Comparison of ENCODE assay signal across 8 mouse cellular contexts in the genomic region with DNA sequence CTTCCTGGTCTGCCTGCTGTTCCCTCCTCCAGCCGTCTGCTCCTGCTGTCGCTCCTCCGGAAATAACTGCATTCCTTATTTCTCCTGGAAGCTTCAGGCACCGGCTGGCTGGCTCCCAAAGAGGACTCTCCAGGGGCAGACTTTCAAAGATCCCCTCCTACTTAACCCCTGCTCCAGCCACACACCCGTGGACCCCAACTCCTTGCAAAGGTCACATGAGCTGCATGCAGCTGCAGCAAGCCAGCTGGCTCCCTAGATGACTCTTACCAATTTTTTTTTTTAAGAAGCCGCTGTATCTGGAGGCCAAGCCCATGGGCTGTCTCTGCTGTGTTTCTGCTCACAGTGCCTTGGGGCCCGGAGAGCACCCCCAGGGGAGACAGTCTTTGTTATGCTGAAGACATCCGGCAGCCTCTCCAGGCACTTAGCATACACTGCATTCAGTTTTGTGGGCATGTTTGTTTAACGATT. TPM values are rescaled to one million over a fixed set of nuclear protein-coding genes. Genes with fewer than 3 reads are reported as not detected.
DNase-seq lines count a peak whose midpoint lies in the region; ATAC-seq and TF ChIP-seq lines count a peak whose summit lies in the region.

No protein-coding gene starts in this region.

- H3K9ac ChIP-seq in CH12.LX (ENCODE audit: insufficient read depth, low read depth) = peak overlapping the region; percentile 11; the same call in 1 of the 2 replicates
- H3K9ac ChIP-seq in intestine, embryonic 15.5 days = no peak overlapping the region
- no peak overlapping the region for H3K9ac ChIP-seq in limb, embryonic 13.5 days

- TF ChIP-seq POLR2A in CH12.LX (IDR thresholded peaks at IDR 0.05; ENCODE audit: low read depth, low read length) = no peak; the same call in 1 of the 2 replicates

- peak overlapping the region in 2 of 3 experiments; percentile 11 to 36 for H3K4me3 ChIP-seq in CH12.LX (replicated peaks in 1 of 3; ENCODE audit: low read depth in 2 of 3, low read length in 2 of 3, poor library complexity in 1 of 3)
- H3K4me3 ChIP-seq in intestine, embryonic 15.5 days (replicated peaks) = no peak overlapping the region
- no peak overlapping the region for H3K4me3 ChIP-seq in limb, embryonic 13.5 days

- H3K4me1 ChIP-seq in CH12.LX (ENCODE audit: control insufficient read depth in 1 of 2, insufficient read depth in 2 of 2) = peaks cover 58 to 82% of the 10 kb centered on the region in 2 experiments
- peaks cover 32% of the 10 kb centered on the region for H3K4me1 ChIP-seq in intestine, embryonic 15.5 days (replicated peaks)
- H3K4me1 ChIP-seq in limb, embryonic 13.5 days = peaks cover 68% of the 10 kb centered on the region

- peak; percentile 79; the same call in 1 of the 2 replicates for TF ChIP-seq EP300 in CH12.LX (IDR thresholded peaks at IDR 0.05; ENCODE audit: low read length)

- no peaks in the 10 kb centered on the region for H3K9me3 ChIP-seq in CH12.LX (replicated peaks; ENCODE audit: low read length)
- H3K9me3 ChIP-seq in intestine, embryonic 15.5 days = no peaks in the 10 kb centered on the region
- no peaks in the 10 kb centered on the region for H3K9me3 ChIP-seq in limb, embryonic 13.5 days

- peak; percentile 66 for DNase-seq in adrenal gland, postnatal 14 days
- no peak for DNase-seq in adrenal gland, adult (ENCODE audit: inconsistent age in 2 of 2, low spot score in 1 of 2)
- DNase-seq in CH12.LX (ENCODE audit: extremely low read depth) = peak; percentile 84
- peak; percentile 78 to 82 for DNase-seq in frontal cortex, postnatal 36 days (ENCODE audit: low spot score in 2 of 2)
- DNase-seq in spleen, adult 18-20 months = peak; percentile 52 to 65
- DNase-seq in cerebellum, adult 18-20 months = no peak

- 11% methylated on average over 9 of the region's 9 CpGs for WGBS in intestine, embryonic 15.5 days
- 7% methylated on average over 9 of the region's 9 CpGs for WGBS in limb, embryonic 13.5 days

- H3K27ac ChIP-seq in CH12.LX (ENCODE audit: insufficient read depth, low read depth) = peak overlapping the region; percentile 85
- H3K27ac ChIP-seq in intestine, embryonic 15.5 days = peak overlapping the region; percentile 56
- H3K27ac ChIP-seq in limb, embryonic 13.5 days = no peak overlapping the region; the same call in 1 of the 2 replicates

- ATAC-seq in intestine, embryonic 15.5 days = no peak
- ATAC-seq in limb, embryonic 13.5 days (ENCODE audit: low FRiP score, low read depth) = peak; percentile 28; the same call in 1 of the 2 replicates

- peak; percentile 13 for TF ChIP-seq RAD21 in CH12.LX (IDR thresholded peaks at IDR 0.05; ENCODE audit: low read depth, low read length)

- H3K27me3 ChIP-seq in CH12.LX (replicated peaks) = no peaks in the 10 kb centered on the region
- no peaks in the 10 kb centered on the region for H3K27me3 ChIP-seq in intestine, embryonic 15.5 days (replicated peaks)
- no peaks in the 10 kb centered on the region for H3K27me3 ChIP-seq in limb, embryonic 13.5 days

- H3K4me2 ChIP-seq in CH12.LX (ENCODE audit: insufficient read depth, low read depth, poor library complexity, severe bottlenecking) = peak overlapping the region; percentile 40
- 0 out of 2 replicates have a peak overlapping the region, but pooled peaks have one; percentile 14 for H3K4me2 ChIP-seq in intestine, embryonic 15.5 days (replicated peaks)
- peak overlapping the region; percentile 27 for H3K4me2 ChIP-seq in limb, embryonic 13.5 days (replicated peaks)

- in situ Hi-C loops in CH12.LX (cut with MboI; ENCODE audit: low pct_ligation_motif_present, low pct_unique_long_range_greater_than_20kb, low sequenced_read_pairs) = loop anchor here (10.0 kb wide), 1 partner anchor 182 kb away; no protein-coding TSS in a partner anchor

- no peaks in the 10 kb centered on the region for H3K36me3 ChIP-seq in CH12.LX (replicated peaks in 1 of 2; ENCODE audit: control insufficient read depth in 1 of 2, insufficient read depth in 1 of 2, low read length in 1 of 2)
- no peaks in the 10 kb centered on the region for H3K36me3 ChIP-seq in intestine, embryonic 15.5 days
- no peaks in the 10 kb centered on the region for H3K36me3 ChIP-seq in limb, embryonic 13.5 days

- dilution Hi-C loops in CH12.LX (cut with MboI; ENCODE audit: extremely low pct_ligation_motif_present, extremely low pct_unique_long_range_greater_than_20kb, low sequenced_read_pairs) = no loop called here

- H3K79me2 ChIP-seq in CH12.LX (replicated peaks; ENCODE audit: control insufficient read depth, extremely low read depth, insufficient read depth, poor library complexity, severe bottlenecking) = no peaks in the 10 kb centered on the region

- no peak for TF ChIP-seq CTCF in CH12.LX (conservative IDR thresholded peaks at IDR 0.05 in 1 of 2, IDR thresholded peaks at IDR 0.05 in 1 of 2; ENCODE audit: low read depth in 2 of 2, low read length in 2 of 2)

TF ChIP-seq in CH12.LX, 34 proteins besides CTCF, POLR2A, EP300 and RAD21:
- TF ChIP-seq SIN3A (IDR thresholded peaks at IDR 0.05; ENCODE audit: low read length) (peak; percentile 60; the same call in 1 of the 2 replicates), USF1 (IDR thresholded peaks at IDR 0.05; ENCODE audit: low read depth, low read length) (peak; percentile 54), SMC3 (IDR thresholded peaks at IDR 0.05; ENCODE audit: low read depth, low read length) (no peak), ZC3H11A (IDR thresholded peaks at IDR 0.05; ENCODE audit: low read depth, low read length) (no peak), BHLHE40 (IDR thresholded peaks at IDR 0.05; ENCODE audit: low read depth, low read length) (peak; percentile 95), PAX5 (IDR thresholded peaks at IDR 0.05; ENCODE audit: low read length) (no peak), RCOR1 (conservative IDR thresholded peaks at IDR 0.05; ENCODE audit: low read depth, low read length) (peak; percentile 36; the same call in 1 of the 2 replicates), ETS1 (conservative IDR thresholded peaks at IDR 0.05; ENCODE audit: low read depth, low read length) (peak; percentile 94), KAT2A (IDR thresholded peaks at IDR 0.05; ENCODE audit: insufficient replicate concordance, low read length) (0 out of 2 replicates have a peak, but pooled peaks have one; percentile 31), MEF2A (IDR thresholded peaks at IDR 0.05; ENCODE audit: borderline replicate concordance, low read depth, low read length) (peak; percentile 81), ZNF384 (IDR thresholded peaks at IDR 0.05; ENCODE audit: low read depth, low read length) (peak; percentile 95), IRF4 (IDR thresholded peaks at IDR 0.05; ENCODE audit: low read depth, low read length) (peak; percentile 84), TCF12 (IDR thresholded peaks at IDR 0.05; ENCODE audit: low read depth, low read length) (peak; percentile 95)
TF ChIP-seq in CH12.LX: peak in this region for 10.

RNA-seq across cellular contexts. Expression of a gene that starts 8.9 kb away (rescaled TPM):
- total RNA-seq in adrenal gland, postnatal 14 days (2021) = 0.60 and 0.82 TPM in 2 replicates
- total RNA-seq in CH12.LX (2012; rRNA removed) (0.04 and 0.13 TPM in 2 replicates), CH12.LX (2014; rRNA removed) (not detected in 2 replicates)
- polyA plus RNA-seq in CH12.LX (2012; ENCODE audit: insufficient read length, low read depth) = 0.07 TPM in 2 replicates
- polyA plus RNA-seq in intestine, embryonic 15.5 days (2015; fragmentation: Nextera tagmentation; extraction: Ambion mirVana) = 1.9 and 2.1 TPM in 2 replicates
- polyA plus RNA-seq in limb, embryonic 13.5 days (2015; fragmentation: Nextera tagmentation; extraction: Ambion mirVana) = 0.51 and 0.56 TPM in 2 replicates

Comparison
In these comparisons a context has a peak if more than half of its experiments do, and no peak if none do; other contexts are left out.
1. DNase-seq: peak in adrenal gland, postnatal 14 days (single experiment), CH12.LX (single experiment), frontal cortex, postnatal 36 days (2 of 2) and spleen, adult 18-20 months (2 of 2); none in adrenal gland, adult (0 of 2) and cerebellum, adult 18-20 months (0 of 2).
2. H3K4me3 ChIP-seq: peak in CH12.LX (2 of 3); none in intestine, embryonic 15.5 days (single experiment) and limb, embryonic 13.5 days (single experiment).
3. Peak in every context shown above with its lines, with median percentiles within 50 percentile points of each other: H3K4me2 ChIP-seq.